ENCODE assay signal across 7 mouse cellular contexts in the genomic region with DNA sequence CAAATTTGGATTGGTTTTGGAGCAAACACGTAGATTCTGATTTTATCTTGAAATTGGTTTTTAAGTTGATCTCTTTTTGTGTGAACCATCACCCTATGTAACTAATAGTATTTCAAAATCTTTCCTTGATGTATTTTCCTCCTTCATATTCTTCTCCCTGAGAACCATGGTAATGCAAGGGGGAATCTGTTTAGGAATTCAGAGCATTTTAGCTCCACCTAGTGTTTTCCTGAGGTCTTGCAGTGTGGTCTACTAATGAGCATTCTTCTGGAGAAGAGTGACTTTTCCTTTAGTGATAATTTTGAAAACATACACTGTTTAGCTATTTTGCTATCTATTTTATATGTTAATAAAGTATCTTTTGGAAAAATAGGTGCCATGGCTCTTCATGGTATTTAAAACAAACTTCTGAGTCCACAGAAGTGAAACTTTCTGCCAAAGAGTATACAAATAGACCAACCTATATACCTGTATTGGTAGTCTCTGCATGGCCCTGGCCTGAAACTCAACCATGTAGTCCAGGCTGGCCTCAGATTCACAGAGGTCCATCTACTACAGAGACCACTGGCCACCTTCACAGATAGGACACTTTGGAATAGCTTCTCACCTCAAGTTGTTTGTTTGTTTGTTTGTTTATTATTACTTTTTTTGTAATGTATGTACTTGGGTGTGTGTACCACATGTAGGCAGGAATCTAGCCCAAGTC.
DNase-seq lines count a peak whose midpoint lies in the region; ATAC-seq and TF ChIP-seq lines count a peak whose summit lies in the region.

No protein-coding gene starts in this region.

- no peaks in the 10 kb centered on the region for H3K9me3 ChIP-seq in liver, postnatal 0 days (ENCODE audit: low read length)
- no peaks in the 10 kb centered on the region for H3K9me3 ChIP-seq in liver, embryonic 12.5 days (replicated peaks)
- no peaks in the 10 kb centered on the region for H3K9me3 ChIP-seq in forebrain, embryonic 13.5 days (replicated peaks)
- H3K9me3 ChIP-seq in neural tube, embryonic 11.5 days (ENCODE audit: control insufficient read depth, low read length): no peaks in the 10 kb centered on the region

- no peak for TF ChIP-seq EP300 in liver, postnatal 0 days (IDR thresholded peaks at IDR 0.05; ENCODE audit: low read depth)

- H3K9ac ChIP-seq in liver, postnatal 0 days (replicated peaks): no peak overlapping the region
- no peak overlapping the region for H3K9ac ChIP-seq in liver, embryonic 12.5 days
- no peak overlapping the region for H3K9ac ChIP-seq in forebrain, embryonic 13.5 days
- no peak overlapping the region for H3K9ac ChIP-seq in neural tube, embryonic 11.5 days (ENCODE audit: low read length)

- H3K36me3 ChIP-seq in liver, postnatal 0 days (replicated peaks; ENCODE audit: insufficient read depth, low read length): 0 out of 2 replicates have a peak, but pooled peaks cover 3% of the 10 kb centered on the region
- no peaks in the 10 kb centered on the region for H3K36me3 ChIP-seq in liver, embryonic 12.5 days
- H3K36me3 ChIP-seq in forebrain, embryonic 13.5 days (ENCODE audit: poor library complexity, severe bottlenecking): peaks cover 50% of the 10 kb centered on the region
- H3K36me3 ChIP-seq in neural tube, embryonic 11.5 days (ENCODE audit: control insufficient read depth, insufficient read depth, low read length): peaks cover 6% of the 10 kb centered on the region; the same call in 1 of the 2 replicates

- H3K4me1 ChIP-seq in liver, postnatal 0 days (ENCODE audit: insufficient read depth): no peaks in the 10 kb centered on the region
- no peaks in the 10 kb centered on the region for H3K4me1 ChIP-seq in liver, embryonic 12.5 days
- no peaks in the 10 kb centered on the region for H3K4me1 ChIP-seq in forebrain, embryonic 13.5 days
- no peaks in the 10 kb centered on the region for H3K4me1 ChIP-seq in neural tube, embryonic 11.5 days (ENCODE audit: control insufficient read depth, insufficient read depth, low read length)

- H3K4me3 ChIP-seq in liver, postnatal 0 days (ENCODE audit: low read depth, low read length): no peak overlapping the region
- no peak overlapping the region for H3K4me3 ChIP-seq in liver, embryonic 12.5 days
- no peak overlapping the region for H3K4me3 ChIP-seq in forebrain, embryonic 13.5 days
- H3K4me3 ChIP-seq in layer of hippocampus, adult 2 months: no peak overlapping the region
- no peak overlapping the region for H3K4me3 ChIP-seq in neural tube, embryonic 11.5 days (ENCODE audit: low read depth, low read length)

- WGBS in liver, postnatal 0 days (ENCODE audit: insufficient replicate concordance): 76% methylated on average over 1 of the region's 1 CpGs
- WGBS in liver, embryonic 12.5 days (ENCODE audit: insufficient replicate concordance): 80% methylated on average over 1 of the region's 1 CpGs
- WGBS in forebrain, embryonic 13.5 days: 79% methylated on average over 1 of the region's 1 CpGs
- 89% methylated on average over 1 of the region's 1 CpGs for WGBS in neural tube, embryonic 11.5 days

- H3K4me2 ChIP-seq in liver, postnatal 0 days (ENCODE audit: low read depth, low read length): no peak overlapping the region
- no peak overlapping the region for H3K4me2 ChIP-seq in liver, embryonic 12.5 days
- H3K4me2 ChIP-seq in forebrain, embryonic 13.5 days: no peak overlapping the region
- H3K4me2 ChIP-seq in neural tube, embryonic 11.5 days (ENCODE audit: low read depth): no peak overlapping the region

- TF ChIP-seq CTCF in liver, postnatal 0 days (IDR thresholded peaks at IDR 0.05; ENCODE audit: low read depth): peak; percentile 76
- TF ChIP-seq CTCF in layer of hippocampus, adult 2 months (conservative IDR thresholded peaks at IDR 0.05): peak; percentile 98

- no peak for ATAC-seq in liver, postnatal 0 days
- no peak for ATAC-seq in liver, embryonic 12.5 days
- peak; percentile 57 for ATAC-seq in forebrain, embryonic 13.5 days
- no peak for ATAC-seq in neural tube, embryonic 11.5 days (ENCODE audit: insufficient read depth, low FRiP score, low TSS enrichment)

- H3K27ac ChIP-seq in liver, postnatal 0 days (ENCODE audit: low read depth): no peak overlapping the region
- no peak overlapping the region for H3K27ac ChIP-seq in liver, embryonic 12.5 days
- no peak overlapping the region for H3K27ac ChIP-seq in forebrain, embryonic 13.5 days
- 0 out of 2 replicates have a peak overlapping the region, but pooled peaks have one; percentile 6 for H3K27ac ChIP-seq in layer of hippocampus, adult 2 months
- H3K27ac ChIP-seq in neural tube, embryonic 11.5 days (ENCODE audit: low read depth, low read length): no peak overlapping the region

- H3K27me3 ChIP-seq in liver, postnatal 0 days (ENCODE audit: insufficient read depth, low read length): no peaks in the 10 kb centered on the region
- H3K27me3 ChIP-seq in liver, embryonic 12.5 days (replicated peaks): no peaks in the 10 kb centered on the region
- H3K27me3 ChIP-seq in forebrain, embryonic 13.5 days: no peaks in the 10 kb centered on the region
- H3K27me3 ChIP-seq in neural tube, embryonic 11.5 days (ENCODE audit: control insufficient read depth, insufficient read depth, low read length): no peaks in the 10 kb centered on the region

- no peak for DNase-seq in liver, postnatal 0 days
- DNase-seq in brain, embryonic 18.5 days (ENCODE audit: low read depth, low spot score): peak; percentile 37
- peak; percentile 53 to 78 for DNase-seq in layer of hippocampus, adult 2 months (ENCODE audit: low spot score in 2 of 2)
- peak; percentile 18 for DNase-seq in neural tube, embryonic 11.5 days (ENCODE audit: low spot score)
- DNase-seq in thymus, postnatal 0 days (ENCODE audit: low spot score): no peak

Comparison
In these comparisons a context has a peak if more than half of its experiments do, and no peak if none do; other contexts are left out.
1. DNase-seq: peak in brain, embryonic 18.5 days (single experiment), layer of hippocampus, adult 2 months (2 of 2) and neural tube, embryonic 11.5 days (single experiment); none in liver, postnatal 0 days (single experiment) and thymus, postnatal 0 days (single experiment).